8 mouse cellular contexts compared by ENCODE assay signal in the genomic region with DNA sequence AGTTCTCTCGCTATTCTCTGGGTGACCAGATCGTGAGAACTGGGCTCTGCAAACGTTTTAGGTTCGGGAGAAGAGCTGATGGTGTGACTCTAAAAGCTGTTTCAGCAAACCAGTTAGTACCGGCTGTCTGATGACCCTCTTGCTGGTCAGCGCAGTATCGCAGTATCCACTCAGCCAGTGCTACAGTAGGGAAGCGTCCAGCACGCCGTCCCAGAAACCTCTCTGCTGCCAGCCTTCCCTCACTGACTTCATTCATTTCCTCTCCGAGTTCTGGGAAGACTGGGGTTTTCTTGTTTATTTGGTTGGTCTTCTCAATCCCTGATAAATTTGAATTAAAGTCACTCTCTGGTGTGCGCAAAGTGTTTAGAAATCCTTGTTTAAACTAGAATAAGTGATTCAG. TPM values are rescaled to one million over a fixed set of nuclear protein-coding genes. Genes with fewer than 3 reads are reported as not detected.
DNase-seq lines count a peak whose midpoint lies in the region; ATAC-seq and TF ChIP-seq lines count a peak whose summit lies in the region.

No protein-coding gene starts in this region.

- H3K9ac ChIP-seq in kidney, embryonic 14.5 days (ENCODE audit: low read depth, low read length) = no peak overlapping the region
- no peak overlapping the region for H3K9ac ChIP-seq in forebrain, embryonic 14.5 days (ENCODE audit: low read length)
- no peak overlapping the region for H3K9ac ChIP-seq in hindbrain, postnatal 0 days (replicated peaks; ENCODE audit: low read length)

- no peaks in the 10 kb centered on the region; the same call in 1 of the 2 replicates for H3K9me3 ChIP-seq in kidney, embryonic 14.5 days (ENCODE audit: control insufficient read depth, low read length)
- H3K9me3 ChIP-seq in forebrain, embryonic 14.5 days (replicated peaks; ENCODE audit: control insufficient read depth, low read length) = no peaks in the 10 kb centered on the region
- H3K9me3 ChIP-seq in hindbrain, postnatal 0 days (ENCODE audit: low read length) = no peaks in the 10 kb centered on the region

- no peaks in the 10 kb centered on the region for H3K36me3 ChIP-seq in kidney, embryonic 14.5 days (ENCODE audit: control insufficient read depth, insufficient read depth, low read length)
- no peaks in the 10 kb centered on the region for H3K36me3 ChIP-seq in forebrain, embryonic 14.5 days (ENCODE audit: control insufficient read depth, insufficient read depth, low read length)
- H3K36me3 ChIP-seq in hindbrain, postnatal 0 days (ENCODE audit: insufficient read depth, low read length) = no peaks in the 10 kb centered on the region

- H3K4me3 ChIP-seq in kidney, embryonic 14.5 days (ENCODE audit: low read length) = no peak overlapping the region
- H3K4me3 ChIP-seq in forebrain, embryonic 14.5 days (ENCODE audit: low read depth, low read length) = no peak overlapping the region
- H3K4me3 ChIP-seq in hindbrain, postnatal 0 days (ENCODE audit: low read length) = no peak overlapping the region

- peak overlapping the region; percentile 88 for H3K27ac ChIP-seq in kidney, embryonic 14.5 days (ENCODE audit: low read depth, low read length)
- H3K27ac ChIP-seq in forebrain, embryonic 14.5 days (ENCODE audit: low read depth, low read length) = no peak overlapping the region
- peak overlapping the region; percentile 65; the same call in 1 of the 2 replicates for H3K27ac ChIP-seq in hindbrain, postnatal 0 days

- no peaks in the 10 kb centered on the region for H3K27me3 ChIP-seq in kidney, embryonic 14.5 days (ENCODE audit: control insufficient read depth, insufficient read depth, low read length)
- H3K27me3 ChIP-seq in forebrain, embryonic 14.5 days (replicated peaks; ENCODE audit: control insufficient read depth, insufficient read depth, low read length) = no peaks in the 10 kb centered on the region
- H3K27me3 ChIP-seq in hindbrain, postnatal 0 days (ENCODE audit: insufficient read depth, low read length) = no peaks in the 10 kb centered on the region

- no peak for ATAC-seq in kidney, embryonic 14.5 days (ENCODE audit: low FRiP score, low TSS enrichment)
- no peak for ATAC-seq in forebrain, embryonic 14.5 days
- no peak for ATAC-seq in hindbrain, postnatal 0 days

- H3K4me2 ChIP-seq in kidney, embryonic 14.5 days (replicated peaks; ENCODE audit: low read depth, low read length) = peak overlapping the region; percentile 23; the same call in 1 of the 2 replicates
- H3K4me2 ChIP-seq in forebrain, embryonic 14.5 days (ENCODE audit: low read length) = peak overlapping the region; percentile 27; the same call in 1 of the 2 replicates
- peak overlapping the region; percentile 33 for H3K4me2 ChIP-seq in hindbrain, postnatal 0 days (ENCODE audit: low read depth, low read length)

- peaks cover 24% of the 10 kb centered on the region for H3K4me1 ChIP-seq in kidney, embryonic 14.5 days (ENCODE audit: control insufficient read depth, insufficient read depth, low read length)
- peaks cover 10% of the 10 kb centered on the region; the same call in 1 of the 2 replicates for H3K4me1 ChIP-seq in forebrain, embryonic 14.5 days (ENCODE audit: control insufficient read depth, insufficient read depth, low read length)
- H3K4me1 ChIP-seq in hindbrain, postnatal 0 days (ENCODE audit: insufficient read depth, low read length) = peaks cover 8% of the 10 kb centered on the region; the same call in 1 of the 2 replicates

- DNase-seq in kidney, adult 8-10 months = no peak
- DNase-seq in forebrain, embryonic 14.5 days (ENCODE audit: low spot score) = no peak
- DNase-seq in hindbrain, postnatal 0 days (ENCODE audit: low spot score) = no peak
- peak; percentile 49 to 65 for DNase-seq in lung, postnatal 4 days
- DNase-seq in left cerebral cortex, adult 8-10 months (ENCODE audit: low spot score in 2 of 2) = no peak
- DNase-seq in layer of hippocampus, postnatal 36 days = no peak
- DNase-seq in layer of hippocampus, postnatal 25 days (ENCODE audit: extremely low spot score in 1 of 2, low spot score in 1 of 2) = no peak

- no peak for TF ChIP-seq CTCF in hindbrain, postnatal 0 days (IDR thresholded peaks at IDR 0.05; ENCODE audit: low read depth)

- 61% methylated on average over 12 of the region's 12 CpGs for WGBS in kidney, embryonic 14.5 days
- WGBS in forebrain, embryonic 14.5 days = 74% methylated on average over 12 of the region's 12 CpGs
- WGBS in hindbrain, postnatal 0 days = 54% methylated on average over 12 of the region's 12 CpGs

RNA-seq across cellular contexts. Expression of a gene that starts 46.8 kb away (rescaled TPM):
- 153 and 164 TPM in 2 replicates for polyA plus RNA-seq in kidney, embryonic 14.5 days (2014; fragmentation: Nextera tagmentation; extraction: Ambion mirVana)
- polyA plus RNA-seq in forebrain, embryonic 14.5 days (2014; fragmentation: Nextera tagmentation; extraction: Ambion mirVana) = 155 and 158 TPM in 2 replicates
- 94.1 and 98.6 TPM in 2 replicates for total RNA-seq in hindbrain, postnatal 0 days (2014; rRNA removed)
- polyA plus RNA-seq in hindbrain, postnatal 0 days (2015; fragmentation: Nextera tagmentation; extraction: Ambion mirVana) = 115 and 118 TPM in 2 replicates
- total RNA-seq in left cerebral cortex, adult 8-10 months (2022) = 10 to 100 TPM; 59.6 to 74.9 (median 68.6) TPM
- total RNA-seq in layer of hippocampus, postnatal 36 days (2021) = 10 to 100 TPM; 87.6 to 88.9 TPM
- total RNA-seq in layer of hippocampus, postnatal 25 days (2021) = 100 to 1,000 TPM in 1 of 2 experiments, 10 to 100 TPM in 1; 91.1 to 104 TPM

RNA-seq across cellular contexts. Expression of a gene that starts 53.4 kb away (rescaled TPM):
- 39.5 and 76.1 TPM in 2 replicates for polyA plus RNA-seq in kidney, embryonic 14.5 days (2014; fragmentation: Nextera tagmentation; extraction: Ambion mirVana)
- polyA plus RNA-seq in forebrain, embryonic 14.5 days (2014; fragmentation: Nextera tagmentation; extraction: Ambion mirVana) = 25.2 and 32.6 TPM in 2 replicates
- 49.7 and 56.7 TPM in 2 replicates for total RNA-seq in hindbrain, postnatal 0 days (2014; rRNA removed)
- polyA plus RNA-seq in hindbrain, postnatal 0 days (2015; fragmentation: Nextera tagmentation; extraction: Ambion mirVana) = 65.2 and 68.8 TPM in 2 replicates
- 100 to 1,000 TPM; 101 to 107 (median 105) TPM for total RNA-seq in left cerebral cortex, adult 8-10 months (2022)
- 100 to 1,000 TPM; 124 TPM for total RNA-seq in layer of hippocampus, postnatal 36 days (2021)
- total RNA-seq in layer of hippocampus, postnatal 25 days (2021) = 100 to 1,000 TPM; 115 to 125 TPM

Comparison
In these comparisons a context has a peak if more than half of its experiments do, and no peak if none do; other contexts are left out.
1. DNase-seq: peak in lung, postnatal 4 days (2 of 2); none in kidney, adult 8-10 months (0 of 2), forebrain, embryonic 14.5 days (single experiment), hindbrain, postnatal 0 days (single experiment), left cerebral cortex, adult 8-10 months (0 of 2), layer of hippocampus, postnatal 36 days (0 of 2) and layer of hippocampus, postnatal 25 days (0 of 2).
2. Peak in every context shown above with its lines, with median percentiles within 50 percentile points of each other: H3K4me2 ChIP-seq.